Mouse (Mus musculus) CD4-positive, CD25-positive, alpha-beta regulatory T cell, adult 2 months (primary cell): Measurements from ENCODE around the gene Cyp2a22.
"Not testable (repeated sequence)": the region's sequence is repeated elsewhere in the genome, so short reads cannot be mapped to it uniquely, and the experiment has no call there.

Source experiments
- DNase-seq: peaks from one replicate; pipeline ENCODE4 v3.0.0-alpha.2; 2012; ENCODE audit warnings: low read depth, low spot score

Cyp2a22 gene

GRCm38 (mm10) chr7:26939262-26939661 lies at the start of gene Cyp2a22:
Cyp2a22 (minus strand) TSS chr7:26939384.
- no peak for DNase-seq

GRCm38 (mm10) chr7:26983151-26983550 lies 44.0 kb upstream of the Cyp2a22 start:
- DNase-seq, result not testable (repeated sequence)

- no peak for DNase-seq
Observed at GRCm38 (mm10) chr7:26982551-26982950, 43.4 kb upstream of the Cyp2a22 start.

- not testable (repeated sequence) for DNase-seq
Observed at GRCm38 (mm10) chr7:26981937-26982336, 42.8 kb upstream of the Cyp2a22 start.

GRCm38 (mm10) chr7:26981464-26981863 lies 42.3 kb upstream of the Cyp2a22 start:
- not testable (repeated sequence) for DNase-seq

GRCm38 (mm10) chr7:26962371-26962770 lies 23.2 kb upstream of the Cyp2a22 start:
- not testable (repeated sequence) for DNase-seq

- DNase-seq, result not testable (repeated sequence)
Observed at GRCm38 (mm10) chr7:26953306-26953705, 14.1 kb upstream of the Cyp2a22 start.

- not testable (repeated sequence) for DNase-seq
Observed at GRCm38 (mm10) chr7:26952671-26953070, 13.5 kb upstream of the Cyp2a22 start.

GRCm38 (mm10) chr7:26941320-26941925 lies 2.2 kb upstream of the Cyp2a22 start:
- DNase-seq, result not testable (repeated sequence)

GRCm38 (mm10) chr7:26917114-26917513 lies 22.1 kb downstream of the Cyp2a22 start:
- DNase-seq, result not testable (repeated sequence)
